Mouse (Mus musculus): ENCODE measurements at regions not wholly inside any gene's neighbourhood (a gene's known extent, or its start where the extent isn't known, plus 50 kb on each side); places are given as distances from the start of the nearest gene placed in this dataset.

- no peaks in the 10 kb centered on the region for H3K36me3 ChIP-seq (ENCODE audit: control insufficient read depth, insufficient read depth, low read length)
- ATAC-seq (ENCODE audit: low FRiP score, low TSS enrichment) (no peak), DNase-seq (ENCODE audit: low spot score) (no peak)
- no peak overlapping the region for H3K27ac ChIP-seq (replicated peaks)
- H3K27me3 ChIP-seq (ENCODE audit: control insufficient read depth, insufficient read depth, low read length), result no peaks in the 10 kb centered on the region
- TF ChIP-seq EP300 (optimal IDR thresholded peaks at IDR 0.05), result no peak
- TF ChIP-seq CTCF (IDR thresholded peaks at IDR 0.05; ENCODE audit: low read depth), result no peak
- H3K9me3 ChIP-seq (ENCODE audit: control insufficient read depth, low read length), result no peaks in the 10 kb centered on the region
- 66% methylated on average over 9 of the region's 9 CpGs for WGBS
- H3K4me2 ChIP-seq (replicated peaks; ENCODE audit: low read depth), result no peak overlapping the region
- H3K4me1 ChIP-seq (replicated peaks; ENCODE audit: control insufficient read depth, insufficient read depth), result no peaks in the 10 kb centered on the region
- no peak overlapping the region for H3K4me3 ChIP-seq (ENCODE audit: low read depth, low read length)
- no peak overlapping the region for H3K9ac ChIP-seq (ENCODE audit: low read length)
Measured at GRCm38 (mm10) chr11:110880971-110881370, 86.9 kb upstream of the Kcnj16 start.

GRCm38 (mm10) chr11:110889354-110890151 is 78.3 kb upstream of the Kcnj16 start:
- TF ChIP-seq EP300 (optimal IDR thresholded peaks at IDR 0.05) (no peak), CTCF (IDR thresholded peaks at IDR 0.05; ENCODE audit: low read depth) (no peak)
- 64% methylated on average over 3 of the region's 3 CpGs for WGBS
- Histone ChIP-seq H3K4me1 (replicated peaks; ENCODE audit: control insufficient read depth, insufficient read depth) (no peaks in the 10 kb centered on the region), H3K9me3 (ENCODE audit: control insufficient read depth, low read length) (no peaks in the 10 kb centered on the region), H3K9ac (ENCODE audit: low read length) (no peak overlapping the region), H3K27me3 (ENCODE audit: control insufficient read depth, insufficient read depth, low read length) (no peaks in the 10 kb centered on the region), H3K27ac (replicated peaks) (no peak overlapping the region), H3K4me2 (replicated peaks; ENCODE audit: low read depth) (no peak overlapping the region), H3K36me3 (ENCODE audit: control insufficient read depth, insufficient read depth, low read length) (no peaks in the 10 kb centered on the region), H3K4me3 (ENCODE audit: low read depth, low read length) (no peak overlapping the region)
- ATAC-seq (ENCODE audit: low FRiP score, low TSS enrichment), result no peak
- no peak for DNase-seq (ENCODE audit: low spot score)

- Histone ChIP-seq H3K27ac (replicated peaks) (no peak overlapping the region), H3K4me2 (replicated peaks; ENCODE audit: low read depth) (no peak overlapping the region), H3K36me3 (ENCODE audit: control insufficient read depth, insufficient read depth, low read length) (no peaks in the 10 kb centered on the region), H3K27me3 (ENCODE audit: control insufficient read depth, insufficient read depth, low read length) (no peaks in the 10 kb centered on the region), H3K9me3 (ENCODE audit: control insufficient read depth, low read length) (no peaks in the 10 kb centered on the region), H3K9ac (ENCODE audit: low read length) (no peak overlapping the region), H3K4me1 (replicated peaks; ENCODE audit: control insufficient read depth, insufficient read depth) (no peaks in the 10 kb centered on the region), H3K4me3 (ENCODE audit: low read depth, low read length) (no peak overlapping the region)
- TF ChIP-seq EP300 (optimal IDR thresholded peaks at IDR 0.05) (no peak), CTCF (IDR thresholded peaks at IDR 0.05; ENCODE audit: low read depth) (no peak)
- DNase-seq (ENCODE audit: low spot score) (no peak), ATAC-seq (ENCODE audit: low FRiP score, low TSS enrichment) (no peak)
- 66% methylated on average over 3 of the region's 3 CpGs for WGBS
Measured at GRCm38 (mm10) chr11:110890411-110890810, 77.4 kb upstream of the Kcnj16 start.

GRCm38 (mm10) chr11:110902918-110903317 is 64.9 kb upstream of the Kcnj16 start:
- no peak for ATAC-seq (ENCODE audit: low FRiP score, low TSS enrichment)
- Histone ChIP-seq H3K4me3 (ENCODE audit: low read depth, low read length) (no peak overlapping the region), H3K4me2 (replicated peaks; ENCODE audit: low read depth) (no peak overlapping the region), H3K9me3 (ENCODE audit: control insufficient read depth, low read length) (no peaks in the 10 kb centered on the region), H3K27ac (replicated peaks) (no peak overlapping the region), H3K27me3 (ENCODE audit: control insufficient read depth, insufficient read depth, low read length) (no peaks in the 10 kb centered on the region), H3K4me1 (replicated peaks; ENCODE audit: control insufficient read depth, insufficient read depth) (no peaks in the 10 kb centered on the region), H3K9ac (ENCODE audit: low read length) (no peak overlapping the region), H3K36me3 (ENCODE audit: control insufficient read depth, insufficient read depth, low read length) (no peaks in the 10 kb centered on the region)
- TF ChIP-seq CTCF (IDR thresholded peaks at IDR 0.05; ENCODE audit: low read depth) (no peak), EP300 (optimal IDR thresholded peaks at IDR 0.05) (no peak)
- no peak for DNase-seq (ENCODE audit: low spot score)
- 45% methylated on average over 6 of the region's 6 CpGs for WGBS
